Mouse (Mus musculus) testis, adult 2 months (tissue): ENCODE data around the gene Cckbr. TPM values are rescaled to one million over a fixed set of nuclear protein-coding genes. Genes with fewer than 3 reads are reported as not detected.
A peak's percentile ranks its signal among the peaks of the same experiment; 100 is the strongest.

Experiments used
- H3K27ac ChIP-seq: fragments of 200-500 bp; 2 replicates; pipeline ENCODE4 v1.5.1; 2012; ENCODE audit warnings: low read depth, low read length; ENCODE audit not compliant: control insufficient read depth, insufficient read depth
- H3K27me3 ChIP-seq: fragments of 200-500 bp; 2 replicates; pipeline ENCODE4 v1.6.1; 2012; ENCODE audit warnings: mild to moderate bottlenecking, low read length, moderate library complexity; ENCODE audit not compliant: control insufficient read depth, insufficient read depth
- H3K36me3 ChIP-seq: fragments of 200-500 bp; 2 replicates; pipeline ENCODE4 v1.6.1; 2012; ENCODE audit warnings: mild to moderate bottlenecking, low read length; ENCODE audit not compliant: control insufficient read depth, insufficient read depth
- H3K4me1 ChIP-seq: fragments of 200-500 bp; 2 replicates; pipeline ENCODE4 v1.6.1; 2012; ENCODE audit warnings: low read length; ENCODE audit not compliant: control insufficient read depth, insufficient read depth
- H3K4me3 ChIP-seq: fragments of 200-500 bp; 2 replicates; pipeline ENCODE4 v1.5.1; 2012; ENCODE audit warnings: low read depth, mild to moderate bottlenecking, low read length, moderate library complexity, mixed read lengths; ENCODE audit not compliant: control insufficient read depth
- CTCF ChIP-seq: fragments of 200-500 bp; IDR thresholded peaks from 2 replicates; pipeline ENCODE4 v1.5.1; 2012; ENCODE audit warnings: low read depth, mild to moderate bottlenecking, inconsistent platforms, low read length, moderate library complexity; ENCODE audit not compliant: control insufficient read depth, insufficient read depth, insufficient replicate concordance
- POLR2A ChIP-seq: fragments of 200-500 bp; IDR thresholded peaks from 2 replicates; pipeline ENCODE4 v1.6.1; 2012; ENCODE audit warnings: low read depth, mild to moderate bottlenecking, inconsistent platforms, low read length, moderate library complexity; ENCODE audit not compliant: control insufficient read depth
- polyA plus RNA-seq: library from polyadenylated mRNA; depleted of rRNA; stranded (reverse); fragments of >200 nt; gene quantifications from 2 replicates; pipeline ENCODE4 v1.2.3, GENCODE M21; 2012

Gene Cckbr
- polyA plus RNA-seq, 1 experiment: 0.07 TPM

- Histone ChIP-seq H3K4me3 (no peak overlapping the region), H3K27ac (no peak overlapping the region), H3K27me3 (no peaks in the 10 kb centered on the region), H3K36me3 (no peaks in the 10 kb centered on the region), H3K4me1 (peaks cover 2% of the 10 kb centered on the region; the same call in 1 of the 2 replicates)
- TF ChIP-seq POLR2A (no peak), CTCF (no peak)
These were observed 7.4 kb upstream of the Cckbr start for GRCm38 (mm10) chr7:105418106-105418505.

- no peak overlapping the region for H3K27ac ChIP-seq
- no peak overlapping the region for H3K4me3 ChIP-seq
- no peaks in the 10 kb centered on the region for H3K36me3 ChIP-seq
- TF ChIP-seq POLR2A (no peak), CTCF (no peak)
- no peaks in the 10 kb centered on the region for H3K27me3 ChIP-seq
- H3K4me1 ChIP-seq: peaks cover 3% of the 10 kb centered on the region; the same call in 1 of the 2 replicates
These were observed 4.6 kb upstream of the Cckbr start for GRCm38 (mm10) chr7:105420903-105421302.

- TF ChIP-seq CTCF: no peak
- no peak for TF ChIP-seq POLR2A
- Histone ChIP-seq H3K4me3 (no peak overlapping the region), H3K27ac (no peak overlapping the region), H3K27me3 (no peaks in the 10 kb centered on the region), H3K4me1 (peaks cover 4% of the 10 kb centered on the region; the same call in 1 of the 2 replicates), H3K36me3 (no peaks in the 10 kb centered on the region)
These were observed 1.2 kb upstream of the Cckbr start for GRCm38 (mm10) chr7:105424368-105424767.

- Histone ChIP-seq H3K27me3 (no peaks in the 10 kb centered on the region), H3K27ac (no peak overlapping the region), H3K4me3 (no peak overlapping the region), H3K36me3 (no peaks in the 10 kb centered on the region), H3K4me1 (peaks cover 4% of the 10 kb centered on the region; the same call in 1 of the 2 replicates)
- TF ChIP-seq POLR2A: no peak
- TF ChIP-seq CTCF: no peak
These were observed 520 bp downstream of the Cckbr start for GRCm38 (mm10) chr7:105426051-105426450.

GRCm38 (mm10) chr7:105432058-105432457 is 6.5 kb downstream of the Cckbr start:
- no peaks in the 10 kb centered on the region for H3K27me3 ChIP-seq
- TF ChIP-seq CTCF (no peak), POLR2A (no peak)
- no peak overlapping the region for H3K27ac ChIP-seq
- no peaks in the 10 kb centered on the region for H3K36me3 ChIP-seq
- H3K4me1 ChIP-seq: peaks cover 8% of the 10 kb centered on the region
- H3K4me3 ChIP-seq: no peak overlapping the region

- peaks cover 8% of the 10 kb centered on the region for H3K4me1 ChIP-seq
- no peaks in the 10 kb centered on the region for H3K36me3 ChIP-seq
- no peak overlapping the region for H3K4me3 ChIP-seq
- peak; percentile 87; the same call in 1 of the 2 replicates for TF ChIP-seq CTCF
- no peak for TF ChIP-seq POLR2A
- H3K27ac ChIP-seq: no peak overlapping the region
- H3K27me3 ChIP-seq: no peaks in the 10 kb centered on the region
These were observed 8.3 kb downstream of the Cckbr start for GRCm38 (mm10) chr7:105433859-105434258.

- peaks cover 8% of the 10 kb centered on the region for H3K4me1 ChIP-seq
- H3K27me3 ChIP-seq: no peaks in the 10 kb centered on the region
- H3K36me3 ChIP-seq: no peaks in the 10 kb centered on the region
- H3K4me3 ChIP-seq: peak overlapping the region; percentile 62
- H3K27ac ChIP-seq: no peak overlapping the region
- TF ChIP-seq CTCF (no peak; the same call in 1 of the 2 replicates), POLR2A (no peak)
These were observed 9.3 kb downstream of the Cckbr start for GRCm38 (mm10) chr7:105434798-105435197.
